Mouse (Mus musculus) brown adipose tissue, adult 24 weeks (tissue): ENCODE data around the gene Bicral. TPM values are rescaled to one million over a fixed set of nuclear protein-coding genes. Genes with fewer than 3 reads are reported as not detected.

ENCODE experiments used
- H3K27ac ChIP-seq: fragments of 200-500 bp; replicated peaks from 2 replicates; pipeline ENCODE4 v1.5.1; 2012; ENCODE audit warnings: low read depth, mild to moderate bottlenecking, low read length
- H3K4me1 ChIP-seq: fragments of 200-500 bp; 2 replicates; pipeline ENCODE4 v1.6.1; 2012; ENCODE audit warnings: low read length, mixed read lengths; ENCODE audit not compliant: control insufficient read depth, insufficient read depth, insufficient read length
- H3K4me3 ChIP-seq: fragments of 200-500 bp; 2 replicates; pipeline ENCODE4 v1.5.1; 2012; ENCODE audit warnings: low read depth, mild to moderate bottlenecking, low read length, moderate library complexity; ENCODE audit not compliant: insufficient read depth
- polyA plus RNA-seq: library from polyadenylated mRNA; stranded (reverse); fragments of >200 nt; gene quantifications from 2 replicates; pipeline ENCODE4 v1.2.4, GENCODE M21; 2012; ENCODE audit not compliant: missing spikeins, insufficient read depth, insufficient read length

Bicral gene
- polyA plus RNA-seq, 1 experiment: 9.8 TPM

DNA sequence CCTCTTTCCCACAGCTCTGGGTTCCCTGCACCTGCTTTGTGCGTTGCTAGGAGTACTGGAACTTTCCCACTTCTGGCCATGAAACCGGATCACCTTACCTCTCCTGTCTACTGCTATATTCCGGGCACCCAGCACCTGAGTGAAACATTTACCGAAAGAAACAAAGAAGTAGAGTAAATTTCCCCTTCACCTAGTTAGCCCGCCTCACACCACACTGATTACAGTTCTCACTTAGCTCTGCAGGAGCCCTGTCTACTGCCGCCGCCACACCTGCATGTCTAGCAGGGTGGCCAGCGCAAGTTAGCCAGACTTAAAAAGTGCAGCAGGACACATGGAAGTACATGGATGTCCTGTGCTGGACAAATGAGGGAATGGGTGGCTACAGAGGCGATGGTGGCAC is 24.8 kb upstream of the Bicral start:
- H3K4me1 ChIP-seq: peaks cover 3% of the 10 kb centered on the region; the same call in 1 of the 2 replicates
- no peak overlapping the region for H3K27ac ChIP-seq
- H3K4me3 ChIP-seq: no peak overlapping the region

DNA sequence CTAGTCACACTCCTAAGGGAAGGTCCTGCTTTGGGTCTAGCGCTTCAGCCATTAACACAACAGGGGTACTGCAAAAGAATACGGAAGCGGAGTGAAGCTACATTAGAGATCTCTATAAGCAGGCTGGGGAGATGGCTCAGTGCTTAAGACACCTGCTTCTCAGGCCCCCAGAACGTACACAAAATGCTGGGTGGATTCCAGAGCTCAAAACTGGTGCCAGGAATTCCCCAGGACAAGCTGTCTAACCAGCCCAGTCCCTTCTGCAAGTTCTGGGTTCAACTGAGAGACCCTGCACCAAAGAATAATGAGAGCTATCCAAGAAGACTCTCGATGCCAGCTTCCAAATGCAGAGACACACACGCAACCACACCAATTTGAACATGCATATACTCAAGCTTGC is 23.4 kb upstream of the Bicral start:
- H3K27ac ChIP-seq: no peak overlapping the region
- no peak overlapping the region for H3K4me3 ChIP-seq
- peaks cover 3% of the 10 kb centered on the region; the same call in 1 of the 2 replicates for H3K4me1 ChIP-seq

DNA sequence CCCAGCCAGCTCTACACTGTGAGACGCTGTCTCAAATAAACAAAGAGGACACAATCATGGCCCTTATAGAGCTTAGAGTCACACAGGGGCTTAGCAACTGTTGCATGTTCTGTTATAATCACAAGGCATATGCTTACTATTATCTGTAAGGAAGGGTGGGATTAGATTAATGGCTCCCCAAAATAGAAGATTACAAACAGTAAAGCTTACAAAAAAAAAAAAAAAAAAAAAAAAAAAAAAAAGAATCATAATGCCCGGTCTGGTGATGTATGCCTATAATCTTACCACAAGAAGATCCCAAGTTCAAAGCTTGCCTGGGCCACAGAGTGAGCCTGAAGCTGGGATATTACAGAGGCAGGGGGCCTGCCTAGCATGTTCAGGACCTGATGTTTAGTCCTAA is 22.0 kb upstream of the Bicral start:
- peaks cover 3% of the 10 kb centered on the region; the same call in 1 of the 2 replicates for H3K4me1 ChIP-seq
- peak overlapping the region; percentile 68 for H3K27ac ChIP-seq
- H3K4me3 ChIP-seq: no peak overlapping the region

DNA sequence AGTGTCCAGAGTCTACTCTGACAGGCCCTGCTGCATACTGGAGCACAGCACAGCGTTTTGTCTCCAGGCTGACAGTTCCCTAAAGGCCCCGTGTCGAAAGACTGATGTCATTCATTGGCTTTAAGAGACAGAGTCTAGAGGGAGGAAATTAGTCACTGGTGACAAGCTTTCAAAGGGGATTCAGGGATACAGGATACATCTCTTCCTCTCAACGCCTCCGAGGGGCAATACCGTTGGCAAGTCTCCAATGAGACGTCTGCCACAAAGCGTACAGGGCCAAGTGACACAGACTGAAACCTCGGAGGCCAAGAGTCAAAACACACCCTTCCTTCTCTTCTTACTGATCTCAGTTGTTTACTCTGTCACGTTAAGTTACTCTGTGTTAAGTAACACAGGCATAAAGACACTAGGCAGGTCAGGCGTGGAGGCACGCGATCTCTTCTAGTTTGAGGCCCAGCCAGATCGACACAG is 21.6 kb upstream of the Bicral start:
- Histone ChIP-seq H3K4me3 (no peak overlapping the region), H3K27ac (peak overlapping the region; percentile 68), H3K4me1 (peaks cover 3% of the 10 kb centered on the region; the same call in 1 of the 2 replicates)

DNA sequence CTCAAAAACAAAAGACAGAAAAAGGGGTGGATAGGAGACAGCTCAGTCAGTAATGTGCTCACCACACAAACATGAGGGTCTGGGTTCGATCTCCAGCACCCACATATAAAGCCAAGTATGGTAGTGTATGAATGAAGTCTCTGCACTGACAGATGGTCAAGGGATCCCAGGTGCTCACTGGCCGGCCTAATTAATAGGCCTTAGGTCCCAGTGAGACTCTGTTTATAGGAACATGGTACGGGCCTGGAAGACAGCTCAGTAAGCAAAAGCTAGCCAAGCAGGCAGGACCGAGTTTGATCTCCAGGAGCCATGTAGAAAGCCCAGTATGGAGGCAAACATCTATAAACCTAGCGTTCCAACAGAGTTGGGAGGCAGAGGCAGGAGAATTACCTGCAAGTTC is 18.8 kb upstream of the Bicral start:
- H3K27ac ChIP-seq: no peak overlapping the region
- peaks cover 14% of the 10 kb centered on the region for H3K4me1 ChIP-seq
- no peak overlapping the region for H3K4me3 ChIP-seq

DNA sequence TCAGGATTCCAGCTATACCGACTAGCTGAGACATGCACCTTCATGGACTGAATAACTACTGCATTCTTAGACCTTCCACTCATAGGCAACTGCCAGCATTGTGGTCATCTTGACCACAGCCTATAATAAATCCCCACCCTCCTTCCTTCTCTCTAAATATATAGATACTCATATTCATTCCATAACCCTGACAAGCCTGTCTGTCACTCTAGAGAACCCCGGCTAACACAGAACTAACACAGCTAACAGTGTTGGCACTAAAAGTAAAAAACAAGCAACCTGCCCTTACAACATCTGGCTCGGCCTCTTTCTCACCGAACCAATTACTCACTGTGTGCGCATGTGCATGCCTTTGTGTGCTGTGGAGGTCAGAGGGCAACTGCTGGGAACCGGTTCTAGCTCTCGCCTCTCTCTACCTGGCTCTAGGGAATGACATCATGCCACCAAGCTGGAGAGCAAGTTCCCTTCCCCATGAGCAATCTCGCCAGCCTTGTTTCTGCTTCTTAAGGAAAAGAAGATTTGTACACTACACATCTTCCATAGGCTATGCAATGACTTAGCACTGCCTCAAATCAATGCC is 18.2 kb upstream of the Bicral start:
- peaks cover 14% of the 10 kb centered on the region for H3K4me1 ChIP-seq
- H3K27ac ChIP-seq: no peak overlapping the region
- H3K4me3 ChIP-seq: no peak overlapping the region

DNA sequence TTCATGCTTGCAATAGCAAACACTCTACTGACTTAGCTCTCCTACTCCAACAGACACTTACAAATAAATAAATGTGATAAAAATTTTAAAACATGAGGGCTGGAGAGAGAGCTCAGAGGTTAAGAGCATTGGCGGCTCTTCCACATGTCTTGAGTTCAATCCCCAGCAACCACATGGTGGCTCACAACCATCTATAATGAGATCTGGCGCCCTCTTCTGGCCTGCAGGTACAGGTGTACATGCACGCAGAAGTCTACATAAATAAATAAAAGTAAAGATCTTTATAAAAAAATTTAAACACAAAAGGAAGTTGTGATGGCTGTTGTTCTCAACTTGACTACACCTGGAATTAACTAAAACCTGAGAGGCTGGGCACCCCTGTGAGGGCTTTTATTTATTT is 17.3 kb upstream of the Bicral start:
- Histone ChIP-seq H3K27ac (no peak overlapping the region), H3K4me1 (peaks cover 14% of the 10 kb centered on the region), H3K4me3 (no peak overlapping the region)

DNA sequence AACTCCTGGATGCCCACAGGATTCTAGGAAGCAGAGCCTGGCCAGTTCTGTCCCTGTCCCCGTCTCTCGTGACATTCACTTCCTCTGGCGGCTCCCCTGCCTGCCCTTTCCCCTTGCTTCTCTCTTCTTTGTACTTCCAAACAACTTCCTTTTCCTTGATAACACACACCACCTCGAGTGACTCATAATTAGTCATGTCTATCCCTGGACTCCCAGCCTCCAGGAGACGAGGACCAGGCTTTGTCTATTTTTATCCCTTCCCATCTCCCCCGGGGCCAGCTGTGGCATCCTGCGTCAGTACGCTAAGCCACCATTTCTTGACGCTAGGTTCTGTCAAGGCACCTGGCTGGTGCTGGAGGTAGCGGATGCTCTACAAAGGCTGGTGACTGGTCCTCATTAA is 15.9 kb upstream of the Bicral start:
- Histone ChIP-seq H3K4me1 (peaks cover 11% of the 10 kb centered on the region), H3K4me3 (0 out of 2 replicates have a peak overlapping the region, but pooled peaks have one; percentile 8), H3K27ac (peak overlapping the region; percentile 89)

DNA sequence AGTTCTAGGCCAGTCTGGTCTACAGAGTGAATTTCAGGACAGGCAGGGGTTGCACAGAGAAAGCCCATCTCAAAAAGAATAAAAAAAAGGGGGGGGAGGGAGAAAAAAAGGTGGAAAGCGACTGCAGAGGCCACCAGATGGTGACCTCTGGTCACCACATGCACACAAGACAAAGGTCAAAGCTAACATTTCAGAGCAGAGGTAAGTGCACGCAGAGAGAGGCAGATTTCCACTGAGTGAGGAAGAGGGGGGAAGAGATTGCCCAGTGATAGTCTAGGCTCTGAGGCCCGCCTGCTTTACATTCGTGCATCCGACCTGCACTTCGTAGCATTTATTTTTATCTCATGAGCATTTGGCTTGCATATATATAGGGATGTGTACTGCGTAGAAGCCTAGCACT is 14.5 kb upstream of the Bicral start:
- H3K4me1 ChIP-seq: peaks cover 11% of the 10 kb centered on the region

DNA sequence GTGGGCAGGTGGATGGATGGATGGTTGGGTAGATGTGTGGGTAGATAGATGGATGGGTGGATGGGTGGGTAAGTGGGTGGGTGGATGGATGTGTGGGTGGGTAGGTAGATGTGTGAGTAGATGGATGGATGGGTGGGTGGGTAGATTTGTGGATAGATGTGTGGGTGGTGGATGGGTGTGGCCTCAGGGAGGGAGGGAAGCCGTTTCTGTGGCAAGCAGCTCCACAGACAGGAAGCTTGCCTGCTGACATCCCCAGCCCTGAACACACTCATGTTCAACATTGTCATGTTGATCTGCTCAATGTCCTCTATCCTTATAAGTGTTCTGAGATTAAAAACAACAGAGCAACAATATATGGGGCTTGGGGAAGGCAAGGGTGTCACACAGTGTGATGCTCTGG is 12.6 kb upstream of the Bicral start:
- Histone ChIP-seq H3K4me1 (peaks cover 11% of the 10 kb centered on the region), H3K27ac (no peak overlapping the region), H3K4me3 (no peak overlapping the region)

More for the DNA sequence above, 14.5 kb upstream of the Bicral start:
- Histone ChIP-seq H3K27ac (no peak overlapping the region), H3K4me3 (no peak overlapping the region)

DNA sequence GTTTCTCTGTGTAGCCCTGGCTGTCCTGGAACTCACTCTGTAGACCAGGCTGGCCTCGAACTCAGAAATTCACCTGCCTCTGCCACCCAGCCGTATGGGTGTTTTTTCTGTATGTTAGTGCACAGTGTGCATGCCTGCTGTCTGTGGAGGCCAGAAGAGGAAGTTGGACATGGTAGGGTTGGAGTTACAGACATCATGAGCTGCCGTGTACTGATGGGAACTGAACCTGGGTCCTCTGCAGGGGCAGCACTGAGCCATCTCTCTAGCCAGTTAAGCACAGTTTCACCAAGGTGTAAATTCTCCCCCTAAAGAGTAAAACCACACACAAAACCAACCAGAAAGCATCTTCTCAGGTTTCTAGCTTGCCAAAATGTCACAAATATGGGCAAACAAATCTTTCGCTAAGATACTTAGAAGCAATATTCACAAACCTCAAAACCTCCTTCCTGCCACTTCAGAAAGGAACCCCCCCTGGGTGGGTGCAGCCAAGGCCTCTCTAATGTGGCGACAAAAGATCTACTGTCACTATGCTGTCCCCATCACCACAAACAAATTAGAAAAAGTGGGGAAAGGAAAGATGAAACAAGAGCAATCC is 12.0 kb upstream of the Bicral start:
- H3K27ac ChIP-seq: no peak overlapping the region
- peaks cover 11% of the 10 kb centered on the region for H3K4me1 ChIP-seq
- no peak overlapping the region for H3K4me3 ChIP-seq

DNA sequence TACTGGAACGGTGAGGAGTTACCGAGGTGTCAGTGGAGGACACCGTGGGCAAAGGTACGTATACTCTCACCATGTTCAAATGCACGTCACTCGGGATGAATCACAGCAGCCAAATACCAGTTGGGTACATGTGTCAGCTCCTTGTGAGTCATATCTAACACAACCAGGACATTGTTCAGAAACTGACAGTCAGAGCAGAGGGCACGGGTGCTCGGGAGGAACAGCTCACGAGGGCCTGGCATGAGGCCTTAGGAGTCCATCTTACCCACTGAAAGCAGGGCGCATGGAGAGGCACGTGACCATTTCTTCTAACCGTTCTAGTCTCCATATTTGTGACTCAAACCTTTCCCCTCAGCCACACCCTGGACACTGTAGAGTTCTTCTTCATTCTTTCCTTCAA is 8.6 kb upstream of the Bicral start:
- no peak overlapping the region for H3K4me3 ChIP-seq
- H3K4me1 ChIP-seq: no peaks in the 10 kb centered on the region
- H3K27ac ChIP-seq: no peak overlapping the region

DNA sequence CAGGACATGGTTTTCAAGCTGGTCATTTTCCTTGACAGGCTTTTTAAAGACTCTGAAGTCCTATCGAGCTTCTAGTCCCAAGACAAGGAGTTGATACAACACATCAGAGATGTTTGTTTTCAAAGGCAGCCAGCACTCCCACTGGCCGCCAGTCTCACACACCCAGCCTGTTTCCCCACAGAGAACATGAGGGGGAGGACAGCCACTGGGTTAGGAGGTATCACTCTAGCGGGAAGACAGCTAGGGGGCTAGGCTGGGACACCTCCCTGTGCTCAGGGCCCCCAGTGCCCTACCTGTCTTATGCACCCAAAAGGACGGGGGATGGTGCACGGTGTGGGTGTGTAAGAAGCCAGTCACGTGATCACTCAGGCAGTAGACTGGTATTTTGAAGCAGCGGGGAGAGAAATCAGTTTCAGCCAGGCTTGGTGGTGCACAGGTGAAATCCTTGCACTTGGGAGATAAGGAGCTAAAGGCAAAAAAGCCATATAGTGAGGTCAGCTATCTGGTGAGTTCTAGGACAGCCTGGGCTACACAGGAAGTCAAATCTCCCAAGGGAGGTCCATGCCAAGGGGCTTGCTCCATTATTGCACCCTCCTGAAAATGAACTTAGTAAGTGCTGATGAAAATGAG is 6.4 kb upstream of the Bicral start:
- Histone ChIP-seq H3K4me1 (no peaks in the 10 kb centered on the region), H3K27ac (no peak overlapping the region), H3K4me3 (no peak overlapping the region)

DNA sequence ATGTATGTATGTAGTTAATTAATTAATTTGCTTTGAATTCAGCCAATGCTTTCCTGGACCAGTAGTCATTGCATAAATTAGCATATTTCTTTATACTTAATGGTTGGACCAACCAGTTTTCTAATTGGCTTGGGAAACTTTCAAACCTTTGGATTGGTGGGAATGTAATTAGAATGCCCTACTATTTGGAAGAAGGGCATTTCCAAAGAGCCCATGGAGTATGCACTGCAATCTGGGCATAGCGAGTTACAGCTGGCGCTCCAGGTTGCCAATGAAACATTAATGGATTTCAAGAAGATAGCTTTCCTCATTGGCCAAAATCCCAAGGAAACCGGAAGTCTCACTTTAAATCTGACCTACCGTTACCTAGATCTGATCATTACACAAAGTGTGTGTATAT is 1.8 kb upstream of the Bicral start:
- Histone ChIP-seq H3K4me1 (no peaks in the 10 kb centered on the region), H3K27ac (no peak overlapping the region), H3K4me3 (no peak overlapping the region)

DNA sequence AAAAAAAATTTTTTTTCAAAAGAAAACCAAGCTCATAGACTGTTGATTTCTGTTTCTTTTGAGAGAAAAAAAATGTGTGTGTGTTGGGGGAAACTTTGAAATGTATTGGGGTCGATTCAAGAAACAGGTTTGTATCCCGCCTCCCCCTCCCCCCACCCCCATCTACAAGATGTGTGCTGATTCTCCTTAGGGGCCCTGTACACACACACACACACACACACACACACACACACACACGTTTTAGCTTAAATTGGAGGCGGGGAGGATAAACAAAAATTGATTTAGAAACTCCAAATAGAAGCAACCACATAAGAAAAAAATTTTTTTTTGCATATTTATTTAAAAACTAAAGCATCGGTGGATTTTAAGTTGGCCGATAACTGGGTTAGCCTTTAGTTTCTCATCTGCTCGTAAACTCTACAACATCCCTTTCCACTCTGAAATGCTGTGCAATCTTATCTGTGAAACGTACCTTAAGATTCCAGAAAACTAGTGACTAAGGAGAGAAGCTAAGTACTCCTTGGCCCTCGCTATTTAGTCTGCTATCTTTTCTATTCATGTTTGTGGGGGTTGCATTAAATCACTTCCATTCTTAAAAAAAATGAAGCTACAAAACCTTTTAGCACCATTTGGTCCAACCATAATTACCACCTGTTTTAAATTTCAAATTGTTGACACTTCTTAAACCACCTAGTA is 615 bp upstream of the Bicral start:
- peak overlapping the region; percentile 98; the same call in 1 of the 2 replicates for H3K4me3 ChIP-seq

More for the DNA sequence above, 615 bp upstream of the Bicral start:
- Histone ChIP-seq H3K27ac (no peak overlapping the region), H3K4me1 (peaks cover 9% of the 10 kb centered on the region)
